Mouse (Mus musculus) liver, embryonic 11.5 days (tissue): ENCODE measurements around the gene Gfpt2. TPM values are rescaled to one million over a fixed set of nuclear protein-coding genes. Genes with fewer than 3 reads are reported as not detected.
"Not testable (repeated sequence)": the region's sequence is repeated elsewhere in the genome, so short reads cannot be mapped to it uniquely, and the experiment has no call there.

Experiments used
- ATAC-seq: fragments of 200-750 bp; cut with Nextera tagmentation; replicated peaks from 2 replicates; pipeline ENCODE4 v1.8.0; 2017; ENCODE audit warnings: moderate number of reproducible peaks, mild to moderate bottlenecking, moderate TSS enrichment, moderate library complexity; ENCODE audit not compliant: low FRiP score
- DNase-seq: peaks from one replicate; pipeline ENCODE4 v3.0.0-alpha.2; 2017; ENCODE audit warnings: low spot score
- H3K27ac ChIP-seq: fragments of 300-500 bp; sonication (generic); 2 replicates; pipeline ENCODE4 v1.5.1; 2014; ENCODE audit warnings: mild to moderate bottlenecking, low read depth, low read length, control low read depth
- H3K27me3 ChIP-seq: fragments of 300-500 bp; sonication (generic); replicated peaks from 2 replicates; pipeline ENCODE4 v1.6.1; 2014; ENCODE audit warnings: low read length, mixed read lengths; ENCODE audit not compliant: control insufficient read depth, insufficient read depth
- H3K36me3 ChIP-seq: fragments of 300-500 bp; sonication (generic); 2 replicates; pipeline ENCODE4 v1.6.1; 2014; ENCODE audit warnings: mild to moderate bottlenecking, low read length, moderate library complexity, mixed read lengths; ENCODE audit not compliant: control insufficient read depth, insufficient read depth
- H3K4me1 ChIP-seq: fragments of 300-500 bp; sonication (generic); replicated peaks from 2 replicates; pipeline ENCODE4 v1.6.1; 2014; ENCODE audit warnings: low read length, mixed read lengths; ENCODE audit not compliant: control insufficient read depth, insufficient read depth
- H3K4me2 ChIP-seq: fragments of 300-500 bp; sonication (generic); 2 replicates; pipeline ENCODE4 v1.6.1; 2014; ENCODE audit warnings: mild to moderate bottlenecking, control low read depth, moderate library complexity
- H3K4me3 ChIP-seq: fragments of 300-500 bp; sonication (generic); 2 replicates; pipeline ENCODE4 v1.5.1; 2014; ENCODE audit warnings: low read depth, low read length, control low read depth
- H3K9ac ChIP-seq: fragments of 300-500 bp; sonication (generic); 2 replicates; pipeline ENCODE4 v1.6.1; 2014; ENCODE audit warnings: low read depth, low read length, control low read depth
- H3K9me3 ChIP-seq: fragments of 300-500 bp; sonication (generic); 2 replicates; pipeline ENCODE4 v1.6.1; 2016; ENCODE audit warnings: low read length, inconsistent platforms, mixed read lengths; ENCODE audit not compliant: control insufficient read depth
- WGBS: fragments of 180-500 bp; shearing (Covaris S2); extraction: QIAGEN DNeasy Blood & Tissue Kit; methylation state at CpG from one replicate; pipeline ENCODE4 v1.1.7; 2014; 5-methylcytosine and 5-hydroxymethylcytosine counted together
- polyA plus RNA-seq: library from polyadenylated mRNA; unstranded; fragments of >200 nt; fragmentation: Nextera tagmentation; extraction: Ambion mirVana; gene quantifications from 2 replicates; pipeline ENCODE4 v1.2.1, GENCODE M21; 2014

Gfpt2 gene
- polyA plus RNA-seq, 1 experiment from 2014 or later, result 6.2 TPM

GRCm38 (mm10) chr11:49803801-49804200 lies 9.8 kb downstream of the Gfpt2 start:
- Histone ChIP-seq H3K27ac (no peak overlapping the region), H3K36me3 (no peaks in the 10 kb centered on the region; the same call in 1 of the 2 replicates), H3K4me1 (peaks cover 1% of the 10 kb centered on the region), H3K27me3 (no peaks in the 10 kb centered on the region), H3K4me2 (no peak overlapping the region), H3K9ac (no peak overlapping the region), H3K9me3 (no peaks in the 10 kb centered on the region), H3K4me3 (no peak overlapping the region)
- DNase-seq (no peak), ATAC-seq (no peak)
- 86% methylated on average over 4 of the region's 4 CpGs for WGBS

DNA sequence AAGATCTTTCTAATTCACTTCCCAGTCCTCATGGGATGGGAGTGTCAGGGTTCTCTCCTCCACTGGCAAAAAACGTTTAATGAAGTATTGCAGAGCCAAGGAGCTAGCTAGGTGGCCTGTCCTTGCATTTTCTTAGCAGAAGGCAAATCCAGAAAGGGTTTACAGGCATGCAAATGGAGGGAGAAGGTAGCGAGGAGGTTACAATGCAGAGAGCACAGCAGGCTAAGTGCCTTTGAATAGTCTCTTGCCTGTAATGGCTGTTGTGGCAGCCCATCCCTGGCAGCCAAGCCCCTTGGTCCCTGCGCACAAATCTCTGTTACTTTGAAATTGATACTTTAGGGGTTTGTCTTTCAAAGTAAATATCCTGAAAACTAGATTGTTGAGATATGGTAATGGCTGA lies 12.2 kb downstream of the Gfpt2 start:
- no peak for ATAC-seq
- Histone ChIP-seq H3K4me1 (peaks cover 5% of the 10 kb centered on the region; the same call in 1 of the 2 replicates), H3K27ac (no peak overlapping the region), H3K4me2 (no peak overlapping the region), H3K4me3 (no peak overlapping the region), H3K36me3 (no peaks in the 10 kb centered on the region; the same call in 1 of the 2 replicates), H3K9me3 (no peaks in the 10 kb centered on the region), H3K27me3 (no peaks in the 10 kb centered on the region), H3K9ac (no peak overlapping the region)
- WGBS, result 64% methylated on average over 3 of the region's 3 CpGs
- DNase-seq, result no peak

DNA sequence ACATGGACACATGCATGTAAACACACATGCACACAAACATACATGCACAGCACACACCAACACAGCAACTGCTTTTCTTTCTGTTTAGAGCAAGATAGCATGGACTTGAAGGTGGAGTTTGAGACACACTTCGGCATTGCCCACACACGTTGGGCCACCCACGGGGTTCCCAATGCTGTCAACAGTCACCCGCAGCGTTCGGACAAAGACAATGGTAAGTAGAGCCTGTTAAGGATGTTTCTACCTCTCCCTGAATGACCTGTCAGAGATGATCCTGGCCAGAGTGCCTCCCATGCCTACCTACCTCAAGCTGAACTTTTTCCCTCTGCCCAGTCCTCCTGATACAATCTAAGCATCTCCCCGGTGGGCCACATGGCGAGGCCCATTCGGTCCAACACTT lies 15.0 kb downstream of the Gfpt2 start:
- Histone ChIP-seq H3K9me3 (no peaks in the 10 kb centered on the region), H3K4me2 (no peak overlapping the region), H3K9ac (no peak overlapping the region), H3K4me3 (no peak overlapping the region), H3K27me3 (no peaks in the 10 kb centered on the region), H3K27ac (no peak overlapping the region), H3K36me3 (no peaks in the 10 kb centered on the region; the same call in 1 of the 2 replicates), H3K4me1 (peaks cover 16% of the 10 kb centered on the region)
- no peak for DNase-seq
- no peak for ATAC-seq
- WGBS, result 91% methylated on average over 9 of the region's 9 CpGs

DNA sequence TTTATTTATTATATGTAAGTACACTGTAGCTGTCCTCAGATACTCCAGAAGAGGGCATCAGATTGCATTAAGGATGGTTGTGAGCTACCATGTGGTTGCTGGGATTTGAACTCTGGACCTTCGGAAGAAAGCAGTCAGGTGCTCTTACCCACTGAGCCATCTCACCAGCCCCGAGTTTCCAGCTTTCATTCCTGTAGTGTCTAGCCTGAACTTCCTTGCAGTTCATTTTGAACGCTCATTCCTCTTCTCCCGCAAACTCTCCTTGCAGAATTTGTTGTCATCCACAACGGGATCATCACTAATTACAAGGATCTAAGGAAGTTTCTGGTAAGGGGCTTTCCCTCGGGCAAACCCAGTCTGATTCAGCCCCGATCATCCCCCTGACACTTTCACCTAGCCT lies 16.7 kb downstream of the Gfpt2 start:
- H3K9ac ChIP-seq, DNase-seq, ATAC-seq, H3K36me3 ChIP-seq, H3K4me2 ChIP-seq, H3K9me3 ChIP-seq, H3K4me3 ChIP-seq, H3K27me3 ChIP-seq: not testable (repeated sequence)
- Histone ChIP-seq H3K27ac (0 out of 2 replicates have a peak overlapping the region, but pooled peaks have one; percentile 21), H3K4me1 (peaks cover 16% of the 10 kb centered on the region)
- 67% methylated on average over 7 of the region's 7 CpGs for WGBS

DNA sequence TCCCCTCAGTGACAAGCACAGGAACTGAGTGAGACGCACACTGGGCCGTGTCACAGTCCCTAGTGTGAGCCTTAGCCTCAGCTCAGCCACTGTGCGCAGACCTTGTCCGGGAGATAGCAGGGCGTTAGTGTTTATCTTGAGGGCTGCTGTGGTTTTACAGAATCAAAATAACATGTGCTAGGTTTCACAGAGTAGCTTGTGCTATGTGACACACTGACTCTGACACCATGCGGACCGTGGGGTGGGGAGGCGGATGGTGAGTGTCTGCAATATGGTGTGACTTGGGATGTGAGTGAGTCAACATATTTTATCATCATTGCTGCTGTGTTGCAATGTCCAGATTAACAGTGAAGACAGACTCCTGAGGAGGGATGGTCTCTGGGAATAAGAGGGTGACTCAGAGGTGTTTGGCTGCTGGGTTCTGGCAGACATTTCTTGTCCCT lies 17.1 kb downstream of the Gfpt2 start:
- H3K27ac ChIP-seq, result peak overlapping the region; percentile 21; the same call in 1 of the 2 replicates
- peak overlapping the region; percentile 26; the same call in 1 of the 2 replicates for H3K4me2 ChIP-seq
- peak; percentile 48 for DNase-seq

GRCm38 (mm10) chr11:49811879-49812278 lies 17.9 kb downstream of the Gfpt2 start:
- H3K4me1 ChIP-seq, result peaks cover 16% of the 10 kb centered on the region
- no peak overlapping the region for H3K4me3 ChIP-seq
- WGBS, result 34% methylated on average over 8 of the region's 8 CpGs
- H3K27ac ChIP-seq, result peak overlapping the region; percentile 62
- no peaks in the 10 kb centered on the region for H3K9me3 ChIP-seq
- H3K9ac ChIP-seq, result no peak overlapping the region
- ATAC-seq (peak; percentile 38; the same call in 1 of the 2 replicates), DNase-seq (no peak)
- no peaks in the 10 kb centered on the region; the same call in 1 of the 2 replicates for H3K36me3 ChIP-seq
- no peaks in the 10 kb centered on the region for H3K27me3 ChIP-seq
- H3K4me2 ChIP-seq, result peak overlapping the region; percentile 26

More for the DNA sequence above, 17.1 kb downstream of the Gfpt2 start:
- ATAC-seq, result peak; percentile 88
- Histone ChIP-seq H3K9ac (no peak overlapping the region), H3K9me3 (no peaks in the 10 kb centered on the region), H3K4me1 (peaks cover 16% of the 10 kb centered on the region), H3K36me3 (no peaks in the 10 kb centered on the region; the same call in 1 of the 2 replicates), H3K27me3 (no peaks in the 10 kb centered on the region), H3K4me3 (no peak overlapping the region)
- 34% methylated on average over 8 of the region's 8 CpGs for WGBS

- H3K27me3 ChIP-seq, result no peaks in the 10 kb centered on the region
- no peak overlapping the region for H3K9ac ChIP-seq
- no peak overlapping the region for H3K4me2 ChIP-seq
- H3K9me3 ChIP-seq, result no peaks in the 10 kb centered on the region
- no peak overlapping the region for H3K27ac ChIP-seq
- DNase-seq, result no peak
- peaks cover 4% of the 10 kb centered on the region; the same call in 1 of the 2 replicates for H3K4me1 ChIP-seq
- no peak for ATAC-seq
- WGBS, result 87% methylated on average over 15 of the region's 15 CpGs
- no peak overlapping the region for H3K4me3 ChIP-seq
- no peaks in the 10 kb centered on the region for H3K36me3 ChIP-seq
These were observed 25.0 kb downstream of the Gfpt2 start for GRCm38 (mm10) chr11:49818869-49819566.

GRCm38 (mm10) chr11:49819676-49820075 lies 25.7 kb downstream of the Gfpt2 start:
- Histone ChIP-seq H3K27me3 (no peaks in the 10 kb centered on the region), H3K36me3 (no peaks in the 10 kb centered on the region), H3K4me3 (no peak overlapping the region), H3K4me1 (peaks cover 4% of the 10 kb centered on the region; the same call in 1 of the 2 replicates), H3K27ac (no peak overlapping the region), H3K9me3 (no peaks in the 10 kb centered on the region), H3K9ac (no peak overlapping the region), H3K4me2 (no peak overlapping the region)
- 89% methylated on average over 7 of the region's 7 CpGs for WGBS
- ATAC-seq, result no peak
- DNase-seq, result no peak

DNA sequence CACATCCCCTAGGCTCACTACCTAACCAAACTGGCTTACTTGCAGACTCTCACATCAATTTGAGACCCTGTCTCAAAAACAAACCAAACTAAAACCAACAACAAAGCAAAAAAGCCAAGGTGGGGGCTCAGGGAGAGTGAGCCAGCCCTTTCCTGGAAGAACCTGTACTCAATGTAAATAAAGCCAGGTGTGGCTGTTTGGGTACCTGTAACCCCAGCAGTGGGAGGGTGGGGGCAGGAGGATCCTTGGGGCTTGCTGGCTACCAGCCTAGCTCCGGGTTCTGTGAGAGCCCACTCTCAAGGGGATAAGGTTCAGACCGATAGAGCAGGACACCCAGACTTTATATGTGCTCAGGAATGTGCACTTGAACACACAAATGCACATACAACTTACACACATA lies 26.9 kb downstream of the Gfpt2 start:
- no peaks in the 10 kb centered on the region for H3K27me3 ChIP-seq
- no peaks in the 10 kb centered on the region for H3K9me3 ChIP-seq
- no peak overlapping the region for H3K27ac ChIP-seq
- DNase-seq, result no peak
- 78% methylated on average over 2 of the region's 2 CpGs for WGBS
- ATAC-seq, result no peak
- no peak overlapping the region for H3K9ac ChIP-seq
- no peak overlapping the region for H3K4me2 ChIP-seq
- H3K36me3 ChIP-seq, result no peaks in the 10 kb centered on the region
- peaks cover 4% of the 10 kb centered on the region; the same call in 1 of the 2 replicates for H3K4me1 ChIP-seq
- H3K4me3 ChIP-seq, result no peak overlapping the region
